Mouse (Mus musculus) hematopoietic stem cell, adult 5-6 weeks (primary cell): ENCODE results near the gene Bpifa6. TPM values are rescaled to one million over a fixed set of nuclear protein-coding genes. Genes with fewer than 3 reads are reported as not detected.

ENCODE experiments used
- ATAC-seq, 2 experiments: fragments of 125-278 bp in 1 of 2; replicated peaks in 1 of 2; 2 replicates each; pipeline ENCODE4 v1.8.0; 2016 to 2017; ENCODE audit warnings: inconsistent platforms in 2 of 2, mild to moderate bottlenecking in 2 of 2, moderate number of reproducible peaks in 2 of 2, low read depth in 1 of 2, moderate TSS enrichment in 1 of 2; ENCODE audit not compliant: low FRiP score in 2 of 2, poor library complexity in 2 of 2, severe bottlenecking in 2 of 2, insufficient read depth in 1 of 2, low TSS enrichment in 1 of 2
- total RNA-seq: library from RNA; stranded (forward); fragments of 172-1452, 232-1000 nt; gene quantifications from 2 replicates; pipeline ENCODE4 v1.2.3, GENCODE M21; 2017

The Bpifa6 gene
- total RNA-seq, result not detected in 2 replicates

DNA sequence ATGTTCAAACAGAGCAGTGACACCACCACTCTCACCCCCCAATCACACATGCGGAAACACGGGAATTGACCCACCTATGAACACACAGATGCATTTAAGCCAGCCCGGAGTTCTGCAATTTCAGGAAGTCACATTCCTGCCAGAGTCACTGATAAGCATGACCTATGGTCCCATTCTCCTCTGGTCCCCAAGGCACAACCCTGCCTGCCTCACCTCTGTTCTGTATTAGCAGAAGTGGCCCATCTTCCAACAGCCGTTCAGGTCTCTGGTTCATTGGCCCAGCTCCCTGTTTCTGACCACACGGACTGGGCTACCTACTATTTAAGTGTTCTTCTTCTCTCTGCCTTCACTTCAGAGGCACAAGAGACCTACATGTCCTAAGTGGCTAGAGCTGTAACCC, at the start of gene Bpifa6:
TSS of gene Bpifa6 (plus strand) at position 364 of the 400 bp plus-strand sequence.
- ATAC-seq, result no peak

- ATAC-seq, result peak; percentile 70 to 82
Measured at GRCm38 (mm10) chr2:153929871-153930413, 44.8 kb upstream of the Bpifa6 start.

- no peak for ATAC-seq
Measured at GRCm38 (mm10) chr2:153931125-153931524, 43.6 kb upstream of the Bpifa6 start.

- no peak for ATAC-seq
Measured at GRCm38 (mm10) chr2:153933311-153933710, 41.4 kb upstream of the Bpifa6 start.

GRCm38 (mm10) chr2:153935348-153935747, 39.4 kb upstream of the Bpifa6 start:
- ATAC-seq, result no peak

- peak; percentile 51 to 64 for ATAC-seq
Measured at GRCm38 (mm10) chr2:153937843-153938242, 36.9 kb upstream of the Bpifa6 start, which contains the start of gene Bpifb4. Gene Bpifb4, plus strand, starts transcription at chr2:153938212.

DNA sequence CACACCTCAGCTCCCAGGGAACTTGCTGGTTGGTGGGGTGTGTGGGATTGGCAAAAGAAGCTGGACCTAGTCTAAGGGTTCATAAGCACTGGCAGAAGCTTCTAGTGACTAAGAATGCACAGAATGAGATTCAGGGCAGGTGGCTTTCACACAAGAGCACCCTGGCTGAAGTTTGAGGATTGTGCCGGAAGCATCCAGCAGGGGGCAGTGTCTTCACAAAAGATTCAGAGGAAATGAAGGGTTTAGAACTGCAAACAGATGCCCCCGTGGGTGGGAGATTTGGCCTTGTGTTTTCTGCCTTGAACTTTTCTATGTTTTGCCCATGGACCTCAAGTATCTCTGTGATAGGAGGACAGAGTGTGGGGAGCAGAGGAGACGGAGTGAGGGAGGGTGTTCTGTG, 31.2 kb upstream of the Bpifa6 start:
- ATAC-seq, result peak in 1 of 2 experiments; percentile 46; a peak in 1 of 4 replicates

DNA sequence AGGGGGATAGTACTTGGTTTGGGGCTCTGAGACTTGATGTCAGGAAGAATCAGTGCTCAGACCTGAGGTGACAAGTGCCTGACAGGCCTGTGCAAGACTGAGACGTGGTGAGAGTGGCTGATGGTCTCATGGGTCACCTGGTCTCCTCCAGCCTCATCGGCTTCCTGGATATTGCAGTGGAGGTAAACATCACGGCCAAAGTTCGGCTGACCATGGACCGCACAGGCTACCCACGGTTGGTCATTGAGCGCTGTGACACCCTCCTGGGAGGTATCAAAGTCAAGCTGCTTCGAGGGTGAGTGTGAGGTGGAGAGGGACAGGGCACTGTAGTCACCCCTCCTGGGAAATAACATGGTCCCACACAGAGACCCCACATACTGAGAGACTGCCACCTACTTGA, 30.2 kb upstream of the Bpifa6 start:
- ATAC-seq, result no peak

- peak in 1 of 2 experiments; percentile 65; a peak in 3 of 4 replicates for ATAC-seq
Measured at GRCm38 (mm10) chr2:153952897-153953296, 21.8 kb upstream of the Bpifa6 start.

DNA sequence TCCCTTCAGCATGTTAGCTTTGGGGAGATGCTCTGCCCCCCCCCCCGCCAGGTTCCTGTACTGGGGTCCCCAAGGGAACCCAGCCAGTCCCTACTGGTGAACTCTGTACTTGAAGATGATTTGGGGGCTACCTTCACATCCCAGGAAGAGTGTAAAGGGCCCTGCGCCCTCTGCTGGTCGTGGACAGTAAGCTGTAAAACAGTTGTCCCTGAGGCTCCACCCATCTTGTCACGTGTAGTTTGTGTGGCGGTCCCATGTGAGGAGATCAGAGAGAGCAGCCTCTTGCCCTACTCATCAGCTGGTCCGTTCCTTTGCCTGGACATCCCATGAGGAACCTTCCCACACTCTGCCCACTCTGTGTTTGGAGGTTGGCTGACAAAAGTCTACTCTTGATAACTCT, 20.9 kb upstream of the Bpifa6 start:
- ATAC-seq, result peak; percentile 66 to 81; a peak in 3 of 4 replicates

DNA sequence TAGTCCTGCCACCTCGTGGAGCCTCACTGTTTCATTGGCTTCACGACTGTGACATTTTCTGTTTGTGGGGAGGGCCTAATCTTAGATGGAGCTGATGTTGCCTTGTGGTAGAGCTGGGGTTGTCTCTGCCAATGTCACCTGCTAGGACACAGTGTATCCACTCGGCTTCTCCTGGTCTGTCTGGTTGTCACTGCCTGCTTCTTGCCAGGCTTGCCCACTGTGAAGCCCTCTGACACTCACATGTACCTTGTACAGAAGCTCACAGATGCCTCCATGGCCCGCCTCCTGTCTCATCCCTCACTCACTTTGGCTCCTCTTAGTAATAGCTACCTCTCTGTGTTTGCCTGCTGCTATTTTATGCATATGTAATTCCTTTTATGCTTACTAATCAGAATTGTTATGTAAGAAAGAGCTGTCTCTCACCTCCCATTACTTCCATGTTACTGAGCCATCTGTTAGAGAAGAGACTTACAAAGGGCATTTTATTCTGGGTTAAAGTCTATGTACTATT, 11.9 kb upstream of the Bpifa6 start:
- no peak for ATAC-seq

GRCm38 (mm10) chr2:153963334-153963733, 11.4 kb upstream of the Bpifa6 start:
- ATAC-seq, result no peak

DNA sequence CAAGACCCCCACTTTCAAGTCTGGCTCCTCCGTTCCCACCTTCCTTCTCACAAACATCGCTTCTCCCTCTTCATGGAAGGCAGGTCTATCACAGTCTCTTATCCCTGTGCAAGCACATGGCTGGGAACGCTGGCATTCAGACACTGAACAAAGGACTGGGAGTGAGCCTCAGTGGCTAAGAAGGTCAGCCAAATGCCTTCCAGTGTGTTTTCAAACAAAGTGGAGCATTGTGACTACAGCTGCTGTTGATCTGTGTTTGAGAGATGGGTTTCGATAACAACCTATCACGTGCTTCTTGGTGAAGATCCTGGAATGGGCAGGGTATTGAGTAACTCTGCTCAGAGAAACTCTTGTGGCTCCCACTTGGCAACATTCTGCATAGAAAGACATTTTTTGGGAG, 4.5 kb upstream of the Bpifa6 start:
- ATAC-seq, result no peak

DNA sequence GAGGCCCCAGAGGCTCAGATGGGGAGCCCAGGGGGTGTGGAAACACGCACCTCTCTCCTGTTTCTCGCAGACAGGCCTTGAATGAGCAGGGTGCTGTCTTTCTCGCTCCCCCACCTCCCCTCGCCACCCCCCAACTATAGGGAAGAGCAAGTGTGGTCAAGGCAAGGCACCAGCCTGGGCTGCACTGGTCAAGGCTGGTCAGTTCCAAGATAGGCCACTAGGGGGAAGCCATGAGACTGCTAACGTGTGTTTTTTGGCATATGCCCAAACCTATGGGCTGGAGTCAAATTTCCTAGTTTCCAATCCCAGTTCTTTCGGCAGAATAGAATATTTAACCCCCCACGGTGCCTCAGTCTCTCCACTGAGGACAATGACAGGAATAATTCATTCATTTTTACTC, 21.0 kb downstream of the Bpifa6 start:
- peak; percentile 32 to 62; a peak in 3 of 4 replicates for ATAC-seq

DNA sequence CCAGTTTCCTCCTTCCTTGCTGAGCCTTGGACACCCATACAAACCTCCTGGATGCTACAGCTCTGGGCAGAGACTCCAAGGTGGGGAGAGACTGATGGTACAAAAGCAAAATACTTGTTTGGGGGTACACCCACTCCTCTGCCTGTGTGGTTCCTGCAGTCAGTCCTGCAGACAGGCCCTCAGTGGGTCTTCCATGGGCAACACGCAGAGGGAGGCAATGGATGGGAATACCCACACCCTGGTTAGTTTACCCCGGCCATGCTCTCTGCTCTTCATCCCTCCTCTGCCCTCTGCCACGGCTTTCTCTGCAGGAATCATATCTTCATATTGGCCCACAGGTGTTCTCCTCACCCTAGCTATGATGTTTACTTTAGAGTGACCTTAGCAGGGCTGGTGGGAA, 25.8 kb downstream of the Bpifa6 start:
- no peak for ATAC-seq

DNA sequence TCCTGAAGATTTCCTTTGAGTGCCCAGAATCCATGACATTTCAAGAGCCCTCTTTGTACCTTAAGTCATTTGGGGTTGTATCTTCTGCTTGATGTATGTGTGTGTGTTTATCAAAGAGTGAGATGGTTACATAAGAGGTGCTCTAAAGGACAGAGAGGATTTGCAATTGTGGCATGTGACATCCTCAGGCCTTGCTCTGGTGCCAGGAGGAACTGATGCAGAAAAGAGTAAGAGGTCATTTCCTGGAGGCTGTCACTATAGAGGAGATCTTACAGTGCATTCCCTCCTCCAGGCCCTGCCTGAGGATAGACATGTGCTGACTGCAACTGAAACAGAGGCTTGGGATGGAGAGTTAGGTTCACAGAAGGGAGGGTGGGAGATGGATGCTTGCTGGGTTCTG, 26.3 kb downstream of the Bpifa6 start:
- ATAC-seq, result no peak

DNA sequence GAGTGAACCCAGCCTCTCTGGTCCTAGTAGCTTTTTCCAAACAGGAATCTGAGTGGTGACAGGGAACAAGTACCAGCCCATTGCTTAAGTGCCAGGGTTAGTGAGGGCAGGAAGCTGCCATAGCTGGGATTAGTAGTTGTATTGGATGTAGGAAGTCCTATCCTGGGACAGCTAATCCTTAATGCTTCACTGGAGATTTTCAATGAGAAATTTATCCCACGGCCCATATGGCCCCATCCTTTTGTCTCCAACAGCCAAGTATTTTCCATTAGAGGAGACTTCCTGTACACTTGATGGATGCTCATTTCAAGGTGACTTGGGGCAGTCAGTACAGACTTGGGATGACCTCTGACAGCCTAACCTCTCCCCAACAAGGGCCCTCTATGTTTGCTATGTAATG, 29.7 kb downstream of the Bpifa6 start:
- no peak for ATAC-seq

DNA sequence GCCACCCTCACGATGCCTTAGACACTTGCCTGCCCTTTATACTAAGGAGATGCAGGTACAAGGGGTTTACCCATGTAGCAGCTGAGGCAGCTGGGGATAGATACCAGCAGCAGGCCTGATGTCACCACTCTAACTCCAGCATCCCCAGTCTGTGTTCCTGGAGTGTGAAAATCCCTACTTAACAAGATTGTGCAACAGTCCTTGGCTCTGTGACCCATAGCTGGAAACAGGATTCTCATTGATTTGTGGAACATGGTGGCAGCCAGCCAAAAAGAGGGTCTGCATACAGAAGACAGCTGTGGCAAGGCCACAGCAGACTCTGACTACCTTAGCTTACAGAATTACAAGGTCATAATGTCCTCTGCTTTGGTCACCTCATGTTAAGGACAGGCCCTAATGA, 30.3 kb downstream of the Bpifa6 start:
- no peak for ATAC-seq

- ATAC-seq, result no peak
Measured at GRCm38 (mm10) chr2:154005734-154006133, 31.0 kb downstream of the Bpifa6 start.
